Mouse (Mus musculus) telencephalon, adult 2 months (tissue): Measurements from ENCODE around the gene Cd81.

Experiments used
- DNase-seq: peaks from one replicate; pipeline ENCODE4 v3.0.0-alpha.2; 2011; ENCODE audit warnings: low read depth, low spot score

Cd81 gene

GRCm38 (mm10) chr7:143049331-143049730 is 3.2 kb upstream of the Cd81 start:
- no peak for DNase-seq

GRCm38 (mm10) chr7:143049841-143050816 is 2.4 kb upstream of the Cd81 start:
- DNase-seq, result no peak

GRCm38 (mm10) chr7:143051316-143051715 is 1.2 kb upstream of the Cd81 start:
- DNase-seq, result no peak

GRCm38 (mm10) chr7:143053008-143053899 is 715 bp downstream of the Cd81 start:
- DNase-seq, result no peak

- DNase-seq, result no peak
These were observed 1.5 kb downstream of the Cd81 start for GRCm38 (mm10) chr7:143053961-143054611.

- DNase-seq, result no peak
These were observed 2.0 kb downstream of the Cd81 start for GRCm38 (mm10) chr7:143054612-143054965.

GRCm38 (mm10) chr7:143055001-143055400 is 2.5 kb downstream of the Cd81 start:
- no peak for DNase-seq

GRCm38 (mm10) chr7:143055499-143056186 is 3.1 kb downstream of the Cd81 start:
- no peak for DNase-seq

GRCm38 (mm10) chr7:143057023-143057422 is 4.5 kb downstream of the Cd81 start:
- no peak for DNase-seq

GRCm38 (mm10) chr7:143057667-143058220 is 5.2 kb downstream of the Cd81 start:
- no peak for DNase-seq

GRCm38 (mm10) chr7:143058221-143058697 is 5.7 kb downstream of the Cd81 start:
- DNase-seq, result no peak

GRCm38 (mm10) chr7:143059202-143059870 is 6.8 kb downstream of the Cd81 start:
- no peak for DNase-seq

GRCm38 (mm10) chr7:143062704-143063103 is 10.2 kb downstream of the Cd81 start:
- no peak for DNase-seq

GRCm38 (mm10) chr7:143064226-143064625 is 11.7 kb downstream of the Cd81 start:
- DNase-seq, result no peak

GRCm38 (mm10) chr7:143065692-143066091 is 13.2 kb downstream of the Cd81 start:
- no peak for DNase-seq

- DNase-seq, result no peak
These were observed 14.9 kb downstream of the Cd81 start for GRCm38 (mm10) chr7:143067469-143067868.

- DNase-seq, result no peak
These were observed 15.4 kb downstream of the Cd81 start for GRCm38 (mm10) chr7:143067897-143068296.

GRCm38 (mm10) chr7:143068316-143068881 is 15.9 kb downstream of the Cd81 start:
- DNase-seq, result no peak

GRCm38 (mm10) chr7:143068882-143069591 is 16.5 kb downstream of the Cd81 start, which contains the start of gene Tssc4:
Tssc4 (plus strand) TSS chr7:143069249.
- peak; percentile 100 for DNase-seq
